Mouse (Mus musculus): ENCODE measurements around the gene Neu3. TPM values are rescaled to one million over a fixed set of nuclear protein-coding genes. Genes with fewer than 3 reads are reported as not detected.

The Neu3 gene
- total and polyA plus RNA-seq, 2 experiments from 2014 or later, result 3.0 to 4.7 TPM

DNA sequence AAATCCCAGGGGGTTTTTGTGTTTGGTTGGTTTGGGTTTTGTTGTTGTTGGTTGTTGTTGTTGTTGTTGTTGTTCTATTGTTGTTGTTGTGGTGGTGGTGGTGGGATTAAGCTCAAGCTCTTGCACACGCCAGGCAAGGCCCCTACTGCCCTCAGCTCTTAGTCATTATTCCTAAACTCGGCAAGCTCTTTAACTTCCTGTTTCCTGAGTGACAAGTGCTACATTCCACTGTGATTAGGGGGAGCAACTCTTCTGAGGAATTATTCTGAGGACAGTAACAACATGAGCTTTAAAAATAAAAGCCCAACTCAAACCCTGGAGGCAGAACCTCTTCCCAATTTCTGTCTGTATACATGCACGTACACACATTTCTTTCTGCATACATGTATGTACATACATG is 37.0 kb upstream of the Neu3 start:
- 30% methylated on average over 3 of the region's 3 CpGs for WGBS
- peak; percentile 81 for ATAC-seq (ENCODE audit: insufficient read depth, low read depth)
- Histone ChIP-seq H3K36me3 (replicated peaks; ENCODE audit: control insufficient read depth, insufficient read depth, low read length) (no peaks in the 10 kb centered on the region), H3K4me1 (ENCODE audit: control insufficient read depth, insufficient read depth) (0 out of 2 replicates have a peak, but pooled peaks cover 5% of the 10 kb centered on the region), H3K27me3 (ENCODE audit: control insufficient read depth, insufficient read depth, low read length) (no peaks in the 10 kb centered on the region), H3K9ac (replicated peaks; ENCODE audit: low read depth, low read length) (no peak overlapping the region), H3K9me3 (replicated peaks; ENCODE audit: control insufficient read depth, low read length) (no peaks in the 10 kb centered on the region), H3K4me3 (ENCODE audit: low read depth, low read length) (no peak overlapping the region), H3K4me2 (ENCODE audit: low read depth, low read length) (no peak overlapping the region), H3K27ac (ENCODE audit: low read depth) (peak overlapping the region; percentile 16; the same call in 1 of the 2 replicates)
- no peak for TF ChIP-seq EP300 (IDR thresholded peaks at IDR 0.05; ENCODE audit: low read depth)
- TF ChIP-seq CTCF (IDR thresholded peaks at IDR 0.05; ENCODE audit: low read depth), result no peak
- peak; percentile 68 for DNase-seq (ENCODE audit: low spot score)

DNA sequence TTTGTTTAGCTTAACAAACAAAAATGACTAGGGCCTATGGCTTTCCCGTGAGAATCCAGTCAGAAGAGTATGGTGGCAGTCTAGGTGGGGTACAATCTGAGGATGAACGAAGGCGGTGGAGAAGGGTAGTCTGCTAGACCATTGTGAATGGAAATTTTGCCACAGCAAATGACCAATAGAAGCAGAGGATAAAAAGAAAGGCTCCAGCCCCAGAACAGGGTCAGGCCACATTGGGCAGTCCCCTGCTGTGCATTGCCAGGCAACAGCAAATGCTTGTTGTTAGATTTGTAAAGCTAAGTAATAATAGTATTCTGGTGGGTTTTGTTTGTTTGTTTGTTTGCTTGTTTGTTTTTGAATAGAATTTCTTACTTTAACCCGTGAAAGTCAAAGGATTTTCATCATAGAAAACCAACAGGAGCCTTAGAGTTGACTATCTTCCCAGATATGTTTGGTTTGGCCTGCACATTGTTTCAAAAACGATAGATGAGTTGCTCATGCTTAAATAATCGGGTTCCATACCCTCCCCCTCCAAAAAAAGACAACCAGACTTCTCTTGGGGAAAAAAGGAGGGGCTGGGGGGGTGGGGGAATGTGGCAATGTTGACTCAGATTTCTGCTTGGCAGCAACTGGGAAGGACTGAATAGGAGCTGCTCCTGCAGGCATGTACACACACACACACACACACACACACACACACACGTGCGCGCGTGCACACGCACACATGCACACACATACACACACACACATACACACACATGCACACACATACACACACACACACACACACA is 36.2 kb upstream of the Neu3 start:
- 64% methylated on average over 11 of the region's 11 CpGs for WGBS
- no peaks in the 10 kb centered on the region for H3K9me3 ChIP-seq (replicated peaks; ENCODE audit: control insufficient read depth, low read length)
- no peak for ATAC-seq (ENCODE audit: insufficient read depth, low read depth)
- no peak overlapping the region for H3K9ac ChIP-seq (replicated peaks; ENCODE audit: low read depth, low read length)
- H3K27me3 ChIP-seq (ENCODE audit: control insufficient read depth, insufficient read depth, low read length), result no peaks in the 10 kb centered on the region
- no peak overlapping the region for H3K4me2 ChIP-seq (ENCODE audit: low read depth, low read length)
- H3K4me3 ChIP-seq (ENCODE audit: low read depth, low read length), result no peak overlapping the region
- 0 out of 2 replicates have a peak, but pooled peaks cover 5% of the 10 kb centered on the region for H3K4me1 ChIP-seq (ENCODE audit: control insufficient read depth, insufficient read depth)
- no peaks in the 10 kb centered on the region for H3K36me3 ChIP-seq (replicated peaks; ENCODE audit: control insufficient read depth, insufficient read depth, low read length)
- peak overlapping the region; percentile 16; the same call in 1 of the 2 replicates for H3K27ac ChIP-seq (ENCODE audit: low read depth)
- TF ChIP-seq CTCF (IDR thresholded peaks at IDR 0.05; ENCODE audit: low read depth), result no peak
- no peak for TF ChIP-seq EP300 (IDR thresholded peaks at IDR 0.05; ENCODE audit: low read depth)
- DNase-seq (ENCODE audit: low spot score), result no peak

DNA sequence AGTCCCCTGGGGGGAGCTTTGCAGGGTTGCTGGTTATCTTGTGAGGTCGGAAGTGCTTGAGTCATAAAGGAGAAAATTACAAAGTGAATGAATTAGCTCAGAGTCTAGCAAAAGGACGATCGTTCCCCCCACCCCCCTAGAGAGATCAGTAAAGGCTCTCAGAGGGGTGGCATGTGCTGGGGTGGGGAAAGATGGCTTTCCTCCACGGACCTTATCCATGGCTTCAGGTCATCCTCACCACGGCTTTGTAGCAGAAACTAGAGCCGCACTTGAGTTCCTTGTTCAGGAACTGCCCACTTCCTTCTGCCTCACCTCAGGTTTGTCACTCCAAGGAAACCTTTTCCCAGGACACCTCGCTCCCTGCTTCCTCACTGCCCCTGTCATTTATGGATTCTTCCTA is 35.1 kb upstream of the Neu3 start, which contains the start of gene Spcs2:
Gene Spcs2, minus strand, starts transcription at position 101 of the 400 bp plus-strand sequence.
- Histone ChIP-seq H3K27me3 (ENCODE audit: control insufficient read depth, insufficient read depth, low read length) (no peaks in the 10 kb centered on the region), H3K4me1 (ENCODE audit: control insufficient read depth, insufficient read depth) (0 out of 2 replicates have a peak, but pooled peaks cover 5% of the 10 kb centered on the region), H3K9me3 (replicated peaks; ENCODE audit: control insufficient read depth, low read length) (no peaks in the 10 kb centered on the region), H3K4me2 (ENCODE audit: low read depth, low read length) (no peak within 1 kb of the TSS), H3K9ac (replicated peaks; ENCODE audit: low read depth, low read length) (no peak within 1 kb of the TSS), H3K4me3 (ENCODE audit: low read depth, low read length) (no peak within 1 kb of the TSS), H3K27ac (ENCODE audit: low read depth) (no peak within 1 kb of the TSS), H3K36me3 (replicated peaks; ENCODE audit: control insufficient read depth, insufficient read depth, low read length) (no peaks in the 10 kb centered on the region)
- TF ChIP-seq CTCF (IDR thresholded peaks at IDR 0.05; ENCODE audit: low read depth) (no peak), EP300 (IDR thresholded peaks at IDR 0.05; ENCODE audit: low read depth) (no peak)
- 44% methylated on average over 7 of the region's 7 CpGs for WGBS
- no peak for DNase-seq (ENCODE audit: low spot score)
- no peak for ATAC-seq (ENCODE audit: insufficient read depth, low read depth)

DNA sequence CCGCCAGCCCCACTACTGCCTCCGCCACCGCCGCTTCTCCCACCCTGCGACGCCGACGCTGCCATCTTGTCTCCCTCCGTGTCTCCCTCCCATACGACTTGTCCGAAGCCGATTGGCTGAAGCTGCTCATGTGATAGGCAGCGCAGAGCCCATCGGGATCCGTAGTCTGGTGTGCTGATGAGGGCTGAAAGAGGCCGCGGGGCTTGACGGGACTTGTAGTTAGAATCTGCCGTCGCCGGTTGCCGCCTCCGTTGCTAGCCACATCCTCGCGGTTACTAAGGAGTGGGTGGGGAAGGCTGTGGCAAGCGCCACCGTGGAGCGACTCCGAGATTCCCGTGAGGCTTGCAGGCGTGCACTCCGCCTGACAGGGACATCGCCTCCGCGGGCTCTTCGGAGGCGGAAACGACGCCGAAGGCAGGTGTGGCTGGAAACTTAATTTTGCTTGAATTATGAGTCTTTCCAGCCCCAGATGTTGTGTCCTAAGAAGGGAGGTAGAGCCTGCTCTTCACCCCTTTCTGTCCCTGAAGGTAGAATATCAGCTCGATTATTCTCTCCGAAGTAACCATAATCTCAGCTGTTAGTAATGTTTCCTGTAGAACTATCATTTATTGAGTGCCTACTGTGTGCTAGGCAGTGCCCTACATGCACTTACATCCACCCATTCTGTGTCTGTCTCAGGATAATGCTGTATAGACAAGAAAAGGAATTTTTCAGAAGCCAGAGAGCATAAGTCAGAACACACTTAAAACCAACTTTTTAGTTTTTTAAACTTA is 30.8 kb upstream of the Neu3 start, which contains the start of gene Xrra1:
Gene Xrra1, plus strand, starts transcription at position 304 of the 773 bp plus-strand sequence.
- Histone ChIP-seq H3K9me3 (replicated peaks; ENCODE audit: control insufficient read depth, low read length) (no peaks in the 10 kb centered on the region), H3K9ac (replicated peaks; ENCODE audit: low read depth, low read length) (peak within 1 kb of the TSS; percentile 87), H3K4me1 (ENCODE audit: control insufficient read depth, insufficient read depth) (peaks cover 9% of the 10 kb centered on the region), H3K27me3 (ENCODE audit: control insufficient read depth, insufficient read depth, low read length) (no peaks in the 10 kb centered on the region), H3K4me3 (ENCODE audit: low read depth, low read length) (peak within 1 kb of the TSS; percentile 94), H3K27ac (ENCODE audit: low read depth) (peak within 1 kb of the TSS; percentile 79), H3K36me3 (replicated peaks; ENCODE audit: control insufficient read depth, insufficient read depth, low read length) (peaks cover 10% of the 10 kb centered on the region), H3K4me2 (ENCODE audit: low read depth, low read length) (peak within 1 kb of the TSS; percentile 68)
- DNase-seq (ENCODE audit: low spot score) (peak; percentile 99), ATAC-seq (ENCODE audit: insufficient read depth, low read depth) (peak; percentile 98)
- WGBS, result 1% methylated on average over 42 of the region's 42 CpGs
- TF ChIP-seq EP300 (IDR thresholded peaks at IDR 0.05; ENCODE audit: low read depth) (no peak), CTCF (IDR thresholded peaks at IDR 0.05; ENCODE audit: low read depth) (no peak)

DNA sequence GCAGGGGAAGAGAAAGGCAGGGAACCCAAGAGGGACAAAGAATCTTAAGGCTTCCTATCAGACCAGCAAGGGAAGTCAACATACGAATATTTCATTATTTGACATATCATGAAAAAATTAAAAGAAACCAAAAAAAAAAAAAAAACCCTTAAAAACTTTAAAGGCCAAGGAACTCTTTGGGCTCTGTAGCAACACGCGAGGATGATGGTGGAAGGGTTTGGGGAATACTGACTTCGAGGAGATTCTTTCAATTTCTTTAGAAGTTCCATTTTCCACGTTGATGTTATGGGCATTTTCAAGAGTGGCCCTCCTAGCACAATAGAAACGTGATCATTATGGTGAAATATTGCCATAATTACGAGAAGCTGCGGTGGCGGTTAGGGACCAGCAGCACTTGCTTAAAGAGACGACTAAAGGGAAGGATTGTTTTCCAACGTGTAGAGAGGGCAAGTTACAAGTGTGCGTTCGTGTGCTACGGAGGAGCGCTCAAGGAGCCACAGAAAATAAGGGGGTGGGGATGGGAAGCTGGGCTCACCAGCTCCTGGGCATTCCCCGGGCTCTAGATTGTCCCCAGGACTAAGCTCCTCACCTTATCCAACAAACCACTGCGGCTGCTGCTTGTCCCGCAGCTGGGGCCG is 30.1 kb upstream of the Neu3 start:
- peak overlapping the region; percentile 94 for H3K4me3 ChIP-seq (ENCODE audit: low read depth, low read length)
- no peaks in the 10 kb centered on the region for H3K27me3 ChIP-seq (ENCODE audit: control insufficient read depth, insufficient read depth, low read length)
- peak overlapping the region; percentile 87 for H3K9ac ChIP-seq (replicated peaks; ENCODE audit: low read depth, low read length)
- no peak for TF ChIP-seq EP300 (IDR thresholded peaks at IDR 0.05; ENCODE audit: low read depth)
- TF ChIP-seq CTCF (IDR thresholded peaks at IDR 0.05; ENCODE audit: low read depth), result no peak
- WGBS, result under 1% methylated on average over 18 of the region's 19 CpGs
- peaks cover 9% of the 10 kb centered on the region for H3K4me1 ChIP-seq (ENCODE audit: control insufficient read depth, insufficient read depth)
- peak overlapping the region; percentile 68 for H3K4me2 ChIP-seq (ENCODE audit: low read depth, low read length)
- H3K36me3 ChIP-seq (replicated peaks; ENCODE audit: control insufficient read depth, insufficient read depth, low read length), result peaks cover 17% of the 10 kb centered on the region
- H3K27ac ChIP-seq (ENCODE audit: low read depth), result peak overlapping the region; percentile 79
- ATAC-seq (ENCODE audit: insufficient read depth, low read depth) (peak; percentile 19), DNase-seq (ENCODE audit: low spot score) (no peak)
- H3K9me3 ChIP-seq (replicated peaks; ENCODE audit: control insufficient read depth, low read length), result no peaks in the 10 kb centered on the region
